Mouse (Mus musculus): ENCODE measurements around the gene Psmb9. TPM values are rescaled to one million over a fixed set of nuclear protein-coding genes. Genes with fewer than 3 reads are reported as not detected.

The Psmb9 gene
- polyA plus RNA-seq, 1 experiment from 2014 or later = 0.57 TPM

- H3K27ac ChIP-seq = no peak overlapping the region
- WGBS = under 1% methylated on average over 44 of the region's 44 CpGs
- no peaks in the 10 kb centered on the region for H3K36me3 ChIP-seq
- peak overlapping the region; percentile 58 for H3K9ac ChIP-seq
- ATAC-seq (ENCODE audit: low FRiP score, low read depth) = peak; percentile 32; the same call in 1 of the 2 replicates
- H3K4me2 ChIP-seq (replicated peaks) = peak overlapping the region; percentile 95
- H3K9me3 ChIP-seq = no peaks in the 10 kb centered on the region
- H3K4me3 ChIP-seq = peak overlapping the region; percentile 59
- peaks cover 44% of the 10 kb centered on the region for H3K27me3 ChIP-seq (replicated peaks)
- H3K4me1 ChIP-seq = peaks cover 10% of the 10 kb centered on the region; the same call in 1 of the 2 replicates
These were observed 16.9 kb upstream of the Psmb9 start for GRCm38 (mm10) chr17:34204303-34205010.

DNA sequence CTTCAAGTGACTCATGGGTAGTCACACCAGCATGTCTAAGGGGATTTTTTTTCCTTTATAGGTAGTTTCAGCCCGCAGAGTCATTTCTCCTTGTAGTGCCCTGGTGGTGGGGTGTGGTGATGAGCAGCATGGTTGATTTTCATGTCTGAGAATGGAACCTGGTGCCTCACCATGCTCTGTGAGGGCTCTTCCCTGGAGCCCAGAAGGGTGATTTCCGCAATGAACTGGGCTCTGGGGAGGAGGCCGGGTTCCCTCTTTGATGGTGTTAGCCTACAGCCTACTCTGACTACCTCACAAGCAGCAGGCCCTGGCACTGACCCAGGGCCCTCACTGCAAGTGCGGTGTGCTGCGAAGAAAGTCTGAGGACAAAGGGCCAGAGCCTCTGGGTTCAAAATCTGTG lies 15.9 kb upstream of the Psmb9 start, which contains the start of gene Tap2:
Gene Tap2, plus strand, starts transcription at position 84 of the 400 bp plus-strand sequence.
- WGBS = 57% methylated on average over 5 of the region's 5 CpGs

DNA sequence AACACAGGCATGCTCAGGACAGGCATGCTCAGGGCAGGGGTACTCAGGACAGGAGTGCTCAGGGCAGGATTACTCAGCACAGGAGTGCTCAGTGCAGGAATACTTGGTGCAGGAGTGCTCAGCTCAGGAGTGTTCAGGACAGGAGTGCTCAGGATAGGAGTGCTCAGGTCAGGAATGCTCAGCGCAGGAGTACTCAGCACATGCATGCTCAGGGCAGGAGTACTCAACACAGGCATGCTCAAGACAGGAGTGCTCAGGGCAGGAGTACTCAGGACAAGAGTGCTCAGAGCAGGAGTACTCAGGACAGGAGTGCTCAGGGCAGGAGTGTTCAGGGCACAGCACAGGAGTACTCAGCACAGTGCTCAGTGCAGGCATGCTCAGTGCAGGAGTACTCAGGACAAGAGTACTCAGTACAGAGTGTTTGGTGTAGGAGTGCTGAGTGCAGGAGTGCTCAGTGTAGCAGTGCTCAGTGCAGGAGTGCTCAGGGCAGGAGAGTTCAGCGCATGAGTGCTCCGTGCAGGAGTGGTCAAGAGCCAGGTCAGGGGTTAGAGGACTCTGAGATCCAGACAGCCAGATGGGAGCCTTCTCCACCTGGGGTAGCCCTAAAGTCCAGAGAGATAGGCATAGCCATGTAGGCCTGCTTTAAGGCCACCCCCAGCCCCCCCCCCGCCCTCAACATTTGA lies 15.3 kb upstream of the Psmb9 start:
- Histone ChIP-seq H3K27ac (no peak overlapping the region), H3K9me3 (no peaks in the 10 kb centered on the region), H3K9ac (no peak overlapping the region), H3K4me2 (replicated peaks) (no peak overlapping the region), H3K4me3 (no peak overlapping the region), H3K36me3 (no peaks in the 10 kb centered on the region), H3K27me3 (replicated peaks) (peaks cover 58% of the 10 kb centered on the region), H3K4me1 (peaks cover 15% of the 10 kb centered on the region)
- WGBS = 88% methylated on average over 4 of the region's 4 CpGs
- 0 out of 2 replicates have a peak, but pooled peaks have one; percentile 22 for ATAC-seq (ENCODE audit: low FRiP score, low read depth)

More for the DNA sequence above, 15.9 kb upstream of the Psmb9 start, which contains the start of gene Tap2:
- Histone ChIP-seq H3K27ac (no peak within 1 kb of the TSS), H3K36me3 (no peaks in the 10 kb centered on the region), H3K4me1 (peaks cover 10% of the 10 kb centered on the region; the same call in 1 of the 2 replicates), H3K9me3 (no peaks in the 10 kb centered on the region), H3K4me3 (peak within 1 kb of the TSS; percentile 59), H3K27me3 (replicated peaks) (peaks cover 54% of the 10 kb centered on the region), H3K9ac (peak within 1 kb of the TSS; percentile 58), H3K4me2 (replicated peaks) (peak within 1 kb of the TSS; percentile 95)
- no peak for ATAC-seq (ENCODE audit: low FRiP score, low read depth)

- H3K4me1 ChIP-seq = peaks cover 20% of the 10 kb centered on the region
- H3K9ac ChIP-seq = no peak overlapping the region
- no peak overlapping the region for H3K27ac ChIP-seq
- H3K4me2 ChIP-seq (replicated peaks) = no peak overlapping the region
- ATAC-seq (ENCODE audit: low FRiP score, low read depth) = no peak
- H3K27me3 ChIP-seq (replicated peaks) = peaks cover 65% of the 10 kb centered on the region
- H3K9me3 ChIP-seq = no peaks in the 10 kb centered on the region
- WGBS = 69% methylated on average over 7 of the region's 7 CpGs
- H3K4me3 ChIP-seq = no peak overlapping the region
- H3K36me3 ChIP-seq = no peaks in the 10 kb centered on the region
These were observed 14.0 kb upstream of the Psmb9 start for GRCm38 (mm10) chr17:34201506-34202055.

DNA sequence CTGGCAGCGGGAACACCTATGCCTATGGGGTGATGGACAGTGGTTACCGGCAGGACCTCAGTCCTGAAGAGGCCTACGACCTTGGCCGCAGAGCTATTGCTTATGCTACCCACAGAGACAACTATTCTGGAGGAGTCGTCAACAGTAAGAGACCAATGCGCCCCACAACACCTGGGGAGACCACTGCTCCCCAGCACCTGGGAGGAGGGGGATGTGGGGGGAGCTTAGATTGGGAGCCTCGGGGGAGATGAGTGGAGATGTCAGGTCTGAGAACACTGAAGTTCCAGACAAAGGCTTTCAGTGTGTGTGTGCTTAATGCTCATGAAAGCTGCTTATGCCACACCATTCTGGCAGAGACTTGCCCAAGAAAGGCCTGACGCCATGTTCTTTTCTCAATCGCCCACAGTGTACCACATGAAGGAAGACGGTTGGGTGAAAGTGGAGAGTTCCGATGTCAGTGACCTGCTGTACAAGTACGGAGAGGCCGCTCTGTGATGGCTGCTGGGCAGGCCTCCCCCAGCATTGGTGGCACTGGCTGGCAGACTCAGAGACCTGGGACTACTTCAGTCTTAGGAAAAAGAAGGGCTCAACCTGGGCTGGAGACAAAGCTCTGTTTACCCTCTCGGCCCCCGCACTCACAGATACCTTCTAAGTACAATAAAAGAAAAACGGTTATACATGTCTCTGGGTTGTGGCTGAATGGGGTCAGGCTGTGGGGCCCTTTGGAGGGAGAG lies 13.4 kb upstream of the Psmb9 start:
- Histone ChIP-seq H3K4me1 (peaks cover 20% of the 10 kb centered on the region), H3K4me2 (replicated peaks) (no peak overlapping the region), H3K27me3 (replicated peaks) (peaks cover 68% of the 10 kb centered on the region), H3K36me3 (no peaks in the 10 kb centered on the region), H3K9ac (no peak overlapping the region), H3K9me3 (no peaks in the 10 kb centered on the region), H3K27ac (no peak overlapping the region), H3K4me3 (no peak overlapping the region)
- WGBS = 86% methylated on average over 16 of the region's 16 CpGs
- ATAC-seq (ENCODE audit: low FRiP score, low read depth) = no peak

DNA sequence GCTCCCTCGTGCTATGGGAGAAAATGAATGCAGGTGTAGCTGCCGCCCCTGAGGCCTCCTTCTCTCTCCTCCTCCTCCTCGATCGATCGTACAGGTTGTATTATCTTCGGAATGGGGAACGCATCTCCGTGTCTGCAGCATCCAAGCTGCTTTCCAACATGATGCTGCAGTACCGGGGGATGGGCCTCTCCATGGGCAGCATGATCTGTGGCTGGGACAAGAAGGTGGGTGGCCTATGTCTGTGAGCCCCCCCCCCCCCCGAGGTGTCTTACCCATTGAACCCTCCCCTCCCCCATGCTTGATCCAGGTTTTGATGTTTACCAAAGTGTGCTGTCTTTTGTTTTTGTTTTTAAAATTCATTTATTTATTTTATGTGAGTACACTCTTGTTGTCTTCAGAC lies 12.5 kb upstream of the Psmb9 start:
- Histone ChIP-seq H3K4me1 (peaks cover 16% of the 10 kb centered on the region), H3K4me2 (replicated peaks) (no peak overlapping the region), H3K9me3 (no peaks in the 10 kb centered on the region), H3K9ac (no peak overlapping the region), H3K4me3 (no peak overlapping the region), H3K36me3 (no peaks in the 10 kb centered on the region), H3K27ac (no peak overlapping the region), H3K27me3 (replicated peaks) (peaks cover 67% of the 10 kb centered on the region)
- ATAC-seq (ENCODE audit: low FRiP score, low read depth) = no peak
- WGBS = 88% methylated on average over 10 of the region's 10 CpGs

GRCm38 (mm10) chr17:34199050-34199619 lies 11.6 kb upstream of the Psmb9 start:
- Histone ChIP-seq H3K27me3 (replicated peaks) (peaks cover 71% of the 10 kb centered on the region), H3K36me3 (no peaks in the 10 kb centered on the region), H3K9me3 (no peaks in the 10 kb centered on the region), H3K27ac (no peak overlapping the region), H3K4me1 (peaks cover 10% of the 10 kb centered on the region), H3K4me2 (replicated peaks) (no peak overlapping the region), H3K4me3 (no peak overlapping the region), H3K9ac (no peak overlapping the region)
- WGBS = 68% methylated on average over 12 of the region's 12 CpGs
- ATAC-seq (ENCODE audit: low FRiP score, low read depth) = no peak

DNA sequence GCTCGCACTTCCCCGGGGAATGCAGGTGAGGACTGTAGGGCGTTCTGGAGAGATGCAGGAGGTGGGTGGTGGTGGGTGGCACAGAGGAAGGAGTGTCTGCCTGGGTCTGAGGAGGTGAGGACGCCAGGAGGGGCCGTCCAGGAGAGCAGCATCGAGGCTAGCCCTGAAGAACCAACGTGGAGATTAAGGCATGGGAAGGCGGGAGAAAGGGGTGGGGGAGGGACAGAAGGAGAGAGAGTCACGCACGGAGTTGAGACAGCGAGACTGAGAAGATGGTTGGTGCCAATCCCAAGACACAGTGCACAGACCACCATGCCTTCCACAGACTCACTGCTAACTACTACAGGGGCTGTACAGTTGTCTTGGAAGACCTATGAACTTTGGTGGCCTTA lies 11.0 kb upstream of the Psmb9 start:
- no peaks in the 10 kb centered on the region for H3K9me3 ChIP-seq
- H3K4me1 ChIP-seq = peaks cover 10% of the 10 kb centered on the region
- H3K27me3 ChIP-seq (replicated peaks) = peaks cover 72% of the 10 kb centered on the region
- ATAC-seq (ENCODE audit: low FRiP score, low read depth) = no peak
- 10% methylated on average over 11 of the region's 11 CpGs for WGBS
- peak overlapping the region; percentile 57 for H3K4me2 ChIP-seq (replicated peaks)
- H3K27ac ChIP-seq = no peak overlapping the region
- peak overlapping the region; percentile 27 for H3K4me3 ChIP-seq
- no peak overlapping the region for H3K9ac ChIP-seq
- no peaks in the 10 kb centered on the region for H3K36me3 ChIP-seq

DNA sequence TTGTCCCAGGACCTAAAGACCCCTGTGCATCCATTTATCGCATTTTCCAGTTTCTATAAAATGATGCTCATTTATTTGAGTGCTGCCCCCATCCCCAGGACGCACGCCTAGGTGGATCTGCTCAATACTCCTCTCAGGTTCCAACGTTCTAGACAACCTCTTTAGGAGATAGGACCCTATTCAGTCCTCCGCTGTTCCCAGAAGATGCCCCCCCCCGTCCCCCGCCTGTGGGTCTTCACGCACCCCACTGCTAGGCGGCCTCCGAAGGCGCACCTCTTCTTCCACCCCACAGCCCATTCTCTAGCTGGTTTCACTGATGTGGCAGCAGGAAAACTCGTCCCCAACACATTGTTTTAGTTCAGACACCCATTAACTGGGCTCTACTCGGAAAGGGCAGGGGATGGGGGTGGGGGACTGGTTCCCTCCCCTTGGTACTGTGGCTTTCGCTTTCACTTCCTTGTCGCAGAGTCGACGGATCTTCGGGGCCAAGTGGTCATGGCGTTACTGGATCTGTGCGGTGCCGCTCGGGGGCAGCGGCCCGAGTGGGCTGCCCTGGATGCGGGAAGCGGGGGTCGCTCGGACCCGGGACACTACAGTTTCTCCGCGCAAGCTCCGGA lies 10.4 kb upstream of the Psmb9 start:
- Histone ChIP-seq H3K4me3 (peak overlapping the region; percentile 27), H3K4me2 (replicated peaks) (peak overlapping the region; percentile 57), H3K9me3 (no peaks in the 10 kb centered on the region), H3K4me1 (peaks cover 10% of the 10 kb centered on the region), H3K27me3 (replicated peaks) (peaks cover 74% of the 10 kb centered on the region), H3K27ac (no peak overlapping the region), H3K9ac (no peak overlapping the region), H3K36me3 (no peaks in the 10 kb centered on the region)
- ATAC-seq (ENCODE audit: low FRiP score, low read depth) = no peak
- WGBS = 1% methylated on average over 32 of the region's 32 CpGs

- peak; percentile 81 for ATAC-seq (ENCODE audit: low FRiP score, low read depth)
- peaks cover 80% of the 10 kb centered on the region for H3K27me3 ChIP-seq (replicated peaks)
- H3K4me1 ChIP-seq = peaks cover 10% of the 10 kb centered on the region
- H3K36me3 ChIP-seq = no peaks in the 10 kb centered on the region
- peak within 1 kb of the TSS; percentile 27 for H3K4me3 ChIP-seq
- H3K4me2 ChIP-seq (replicated peaks) = peak within 1 kb of the TSS; percentile 57
- whole genome bisulfite sequencing = 5% methylated on average over 41 of the region's 41 CpGs
- no peaks in the 10 kb centered on the region for H3K9me3 ChIP-seq
- no peak within 1 kb of the TSS for H3K27ac ChIP-seq
- H3K9ac ChIP-seq = no peak within 1 kb of the TSS; the same call in 1 of the 2 replicates
These were observed 9.7 kb upstream of the Psmb9 start, which contains the start of gene Psmb8 for GRCm38 (mm10) chr17:34196941-34197894. TSS of gene Psmb8 (plus strand) at chr17:34197721.
